Mouse (Mus musculus) bone marrow macrophage, adult 2 months (primary cell): ENCODE measurements around the gene Cldnd1.

Experiments
- CTCF ChIP-seq: IDR thresholded peaks from 2 replicates; pipeline ENCODE4 v1.5.1; 2012; ENCODE audit warnings: low read depth, mild to moderate bottlenecking, low read length, moderate library complexity
- POLR2A ChIP-seq: IDR thresholded peaks from 2 replicates; pipeline ENCODE4 v1.6.1; 2012; ENCODE audit warnings: mild to moderate bottlenecking, low read depth, low read length, borderline replicate concordance

- TF ChIP-seq CTCF (no peak), POLR2A (no peak)
Observed at GRCm38 (mm10) chr16:58707276-58707905, 20.3 kb upstream of the Cldnd1 start.
